Mouse (Mus musculus) T-helper 1 cell (primary cell): Measurements from ENCODE around the gene Gpc6.

Source experiments
- in situ Hi-C: fragments of 300-600 bp; cut with MboI, MseI; formaldehyde crosslinking; loops from one replicate; pipeline ENCODE4 v1.15.1; 2025; ENCODE audit warnings: high pct_unique_total_duplicates

The Gpc6 gene

GRCm38 (mm10) chr14:117708817-117709216 lies 783.7 kb downstream of the Gpc6 start:
- in situ Hi-C loops, result no loop called here

- in situ Hi-C loops, result no loop called here
Measured at GRCm38 (mm10) chr14:117710463-117710911, 785.4 kb downstream of the Gpc6 start.

GRCm38 (mm10) chr14:117712311-117712710 lies 787.2 kb downstream of the Gpc6 start:
- in situ Hi-C loops, result no loop called here

GRCm38 (mm10) chr14:117714165-117714564 lies 789.0 kb downstream of the Gpc6 start:
- in situ Hi-C loops, result no loop called here

- in situ Hi-C loops, result no loop called here
Measured at GRCm38 (mm10) chr14:117716305-117716704, 791.2 kb downstream of the Gpc6 start.

GRCm38 (mm10) chr14:117728741-117729140 lies 803.6 kb downstream of the Gpc6 start:
- in situ Hi-C loops, result no loop called here

- in situ Hi-C loops, result no loop called here
Measured at GRCm38 (mm10) chr14:117755231-117755630, 830.1 kb downstream of the Gpc6 start.

- in situ Hi-C loops, result no loop called here
Measured at GRCm38 (mm10) chr14:117756505-117756904, 831.4 kb downstream of the Gpc6 start.

GRCm38 (mm10) chr14:117757790-117758358 lies 832.8 kb downstream of the Gpc6 start:
- in situ Hi-C loops, result no loop called here

GRCm38 (mm10) chr14:117760830-117761517 lies 835.9 kb downstream of the Gpc6 start:
- in situ Hi-C loops, result no loop called here

- in situ Hi-C loops, result no loop called here
Measured at GRCm38 (mm10) chr14:117762934-117763333, 837.8 kb downstream of the Gpc6 start.

GRCm38 (mm10) chr14:117767861-117768260 lies 842.7 kb downstream of the Gpc6 start:
- in situ Hi-C loops, result no loop called here

- in situ Hi-C loops, result no loop called here
Measured at GRCm38 (mm10) chr14:117768697-117769096, 843.6 kb downstream of the Gpc6 start.

- in situ Hi-C loops, result no loop called here
Measured at GRCm38 (mm10) chr14:117773373-117773772, 848.3 kb downstream of the Gpc6 start.

- in situ Hi-C loops, result no loop called here
Measured at GRCm38 (mm10) chr14:117777866-117778500, 852.9 kb downstream of the Gpc6 start.

GRCm38 (mm10) chr14:117778538-117779413 lies 853.7 kb downstream of the Gpc6 start:
- in situ Hi-C loops, result no loop called here

- in situ Hi-C loops, result no loop called here
Measured at GRCm38 (mm10) chr14:117781724-117782123, 856.6 kb downstream of the Gpc6 start.

GRCm38 (mm10) chr14:117783671-117784262 lies 858.7 kb downstream of the Gpc6 start:
- in situ Hi-C loops, result no loop called here

GRCm38 (mm10) chr14:117784960-117785359 lies 859.8 kb downstream of the Gpc6 start:
- in situ Hi-C loops, result no loop called here

GRCm38 (mm10) chr14:117785507-117786085 lies 860.5 kb downstream of the Gpc6 start:
- in situ Hi-C loops, result no loop called here

GRCm38 (mm10) chr14:117786647-117787046 lies 861.5 kb downstream of the Gpc6 start:
- in situ Hi-C loops, result no loop called here
